Mouse (Mus musculus) lung, postnatal 10 days (tissue): ENCODE data around the gene Npsr1.

Source experiments
- DNase-seq: peaks from one replicate; pipeline ENCODE4 v3.0.0; 2021

Gene Npsr1

GRCm38 (mm10) chr9:24097696-24098095, at the start of gene Npsr1:
Gene Npsr1 (plus strand): TSS chr9:24097996.
- no peak for DNase-seq

GRCm38 (mm10) chr9:24051538-24051937, 46.3 kb upstream of the Npsr1 start:
- DNase-seq, result no peak

- DNase-seq, result no peak
Measured at GRCm38 (mm10) chr9:24063251-24063650, 34.5 kb upstream of the Npsr1 start.

- no peak for DNase-seq
Measured at GRCm38 (mm10) chr9:24071664-24072063, 26.1 kb upstream of the Npsr1 start.

- no peak for DNase-seq
Measured at GRCm38 (mm10) chr9:24077596-24077995, 20.2 kb upstream of the Npsr1 start.

GRCm38 (mm10) chr9:24091875-24092274, 5.9 kb upstream of the Npsr1 start:
- DNase-seq, result no peak

GRCm38 (mm10) chr9:24098526-24098925, 730 bp downstream of the Npsr1 start:
- DNase-seq, result no peak

- DNase-seq, result no peak
Measured at GRCm38 (mm10) chr9:24099631-24100030, 1.8 kb downstream of the Npsr1 start.

- DNase-seq, result peak; percentile 52
Measured at GRCm38 (mm10) chr9:24119423-24119822, 21.6 kb downstream of the Npsr1 start.

- DNase-seq, result no peak
Measured at GRCm38 (mm10) chr9:24133142-24133541, 35.3 kb downstream of the Npsr1 start.

GRCm38 (mm10) chr9:24136354-24136753, 38.6 kb downstream of the Npsr1 start:
- DNase-seq, result no peak

- DNase-seq, result no peak
Measured at GRCm38 (mm10) chr9:24144341-24144740, 46.5 kb downstream of the Npsr1 start.

GRCm38 (mm10) chr9:24157208-24157607, 59.4 kb downstream of the Npsr1 start:
- DNase-seq, result no peak

- no peak for DNase-seq
Measured at GRCm38 (mm10) chr9:24160409-24160808, 62.6 kb downstream of the Npsr1 start.

- DNase-seq, result no peak
Measured at GRCm38 (mm10) chr9:24168501-24168900, 70.7 kb downstream of the Npsr1 start.

- no peak for DNase-seq
Measured at GRCm38 (mm10) chr9:24170728-24171127, 72.9 kb downstream of the Npsr1 start.

GRCm38 (mm10) chr9:24178744-24179143, 80.9 kb downstream of the Npsr1 start:
- DNase-seq, result no peak

GRCm38 (mm10) chr9:24180926-24181325, 83.1 kb downstream of the Npsr1 start:
- no peak for DNase-seq

GRCm38 (mm10) chr9:24186289-24186688, 88.5 kb downstream of the Npsr1 start:
- no peak for DNase-seq

GRCm38 (mm10) chr9:24189511-24190260, 91.9 kb downstream of the Npsr1 start:
- DNase-seq, result no peak

GRCm38 (mm10) chr9:24190261-24190588, 92.4 kb downstream of the Npsr1 start:
- no peak for DNase-seq

- DNase-seq, result no peak
Measured at GRCm38 (mm10) chr9:24198254-24198653, 100.5 kb downstream of the Npsr1 start.

GRCm38 (mm10) chr9:24211636-24212035, 113.8 kb downstream of the Npsr1 start:
- DNase-seq, result no peak

GRCm38 (mm10) chr9:24217721-24218120, 119.9 kb downstream of the Npsr1 start:
- no peak for DNase-seq

GRCm38 (mm10) chr9:24236461-24236860, 138.7 kb downstream of the Npsr1 start:
- DNase-seq, result no peak
